Mouse (Mus musculus): ENCODE results near the gene Xpnpep3.

- TF ChIP-seq POLR2A (IDR thresholded peaks at IDR 0.05; ENCODE audit: control insufficient read depth, low read depth, low read length) (no peak), CTCF (IDR thresholded peaks at IDR 0.05; ENCODE audit: control insufficient read depth, insufficient read depth, insufficient replicate concordance, low read depth, low read length) (no peak)
Measured at GRCm38 (mm10) chr15:81476597-81476996, 76.7 kb downstream of the Xpnpep3 start.
